Mouse (Mus musculus): ENCODE measurements around the gene Ttll1.

DNA sequence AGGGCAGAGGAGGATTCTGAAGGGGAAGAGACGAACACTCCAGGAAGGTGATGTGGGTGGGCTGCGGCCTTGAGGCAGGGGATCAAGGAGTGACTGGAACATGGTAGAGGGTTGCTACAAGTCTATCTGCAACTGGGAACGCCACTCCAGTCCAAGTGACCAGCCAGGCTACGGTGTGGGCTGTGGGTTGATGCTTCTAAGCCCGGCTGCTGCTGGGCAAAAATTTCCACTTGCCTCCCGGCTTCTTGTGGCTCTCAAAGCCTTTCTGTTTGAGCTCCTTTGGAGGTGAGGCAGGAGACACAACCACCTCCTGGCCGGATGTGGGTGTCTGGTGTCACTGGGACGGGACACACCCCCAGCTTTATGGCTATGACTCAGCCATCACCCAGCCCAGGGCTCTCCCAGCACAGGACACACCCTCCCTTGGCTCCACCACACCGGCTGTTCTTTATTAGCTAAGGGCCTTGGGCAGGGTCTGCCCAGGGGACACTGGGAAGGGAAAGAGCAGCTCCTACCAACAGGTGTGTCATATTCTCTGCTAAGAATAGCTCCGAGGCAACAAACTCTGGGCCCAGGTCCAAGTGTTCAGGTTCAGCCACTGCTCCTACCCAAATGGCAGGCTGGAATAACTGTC lies 36.7 kb downstream of the Ttll1 start:
- no peak for TF ChIP-seq CTCF (IDR thresholded peaks at IDR 0.05; ENCODE audit: control insufficient read depth, insufficient read depth, insufficient replicate concordance, low read depth, low read length)
- no peak for TF ChIP-seq POLR2A (IDR thresholded peaks at IDR 0.05; ENCODE audit: control insufficient read depth, low read depth, low read length)
